Mouse (Mus musculus): Measurements from ENCODE around the gene Acpp. TPM values are rescaled to one million over a fixed set of nuclear protein-coding genes. Genes with fewer than 3 reads are reported as not detected.
A peak's percentile ranks its signal among the peaks of the same experiment; 100 is the strongest.
"Not testable (repeated sequence)": the region's sequence is repeated elsewhere in the genome, so short reads cannot be mapped to it uniquely, and the experiment has no call there.

The Acpp gene
- total RNA-seq (2021), result under 1 TPM; 0.06 to 0.27 TPM
- long read RNA-seq, experiment 1, result 0 reads
- long read RNA-seq, experiment 2, result 0 reads

DNA sequence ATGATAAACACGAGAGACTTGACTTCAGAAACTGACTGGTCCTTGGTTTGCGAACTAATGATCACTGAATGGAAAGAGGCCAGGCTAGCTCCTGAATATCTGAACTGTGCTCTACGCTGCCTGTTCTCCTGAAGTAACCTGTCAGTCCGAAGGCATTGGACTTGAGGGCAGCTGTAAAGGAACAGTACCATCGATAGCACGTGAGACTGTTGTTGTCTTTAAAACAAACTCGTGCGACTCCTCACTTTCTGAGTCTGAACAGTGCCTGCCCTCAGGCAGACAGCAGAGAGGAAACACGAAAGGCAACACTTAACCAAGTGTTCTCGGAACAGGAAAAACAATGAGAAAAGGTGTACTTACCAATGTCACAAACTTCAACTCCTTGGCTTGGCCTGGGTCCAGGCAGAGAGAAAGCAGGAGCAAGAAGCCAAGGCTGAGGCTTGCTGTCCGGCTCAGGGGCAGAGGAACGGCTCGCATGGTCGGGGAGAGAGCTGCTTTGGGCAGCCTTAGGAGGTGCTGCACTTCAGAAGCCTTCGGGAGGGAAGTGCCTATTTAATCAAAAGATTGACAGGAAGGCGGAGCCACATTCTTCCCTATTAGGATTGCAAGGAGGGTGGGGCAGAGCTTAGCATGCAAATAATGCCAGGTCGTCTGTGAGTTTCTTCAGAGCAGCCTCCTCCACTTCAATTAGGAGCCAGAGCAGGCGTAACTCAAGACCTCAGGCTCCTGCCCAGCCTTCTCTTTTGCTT, at the start of gene Acpp:
Acpp (minus strand) TSS at position 566 of the 749 bp plus-strand sequence.
- DNase-seq, result no peak
- intact Hi-C loops (cut with DNase I; ENCODE audit: low total_unique reads), result no loop called here

DNA sequence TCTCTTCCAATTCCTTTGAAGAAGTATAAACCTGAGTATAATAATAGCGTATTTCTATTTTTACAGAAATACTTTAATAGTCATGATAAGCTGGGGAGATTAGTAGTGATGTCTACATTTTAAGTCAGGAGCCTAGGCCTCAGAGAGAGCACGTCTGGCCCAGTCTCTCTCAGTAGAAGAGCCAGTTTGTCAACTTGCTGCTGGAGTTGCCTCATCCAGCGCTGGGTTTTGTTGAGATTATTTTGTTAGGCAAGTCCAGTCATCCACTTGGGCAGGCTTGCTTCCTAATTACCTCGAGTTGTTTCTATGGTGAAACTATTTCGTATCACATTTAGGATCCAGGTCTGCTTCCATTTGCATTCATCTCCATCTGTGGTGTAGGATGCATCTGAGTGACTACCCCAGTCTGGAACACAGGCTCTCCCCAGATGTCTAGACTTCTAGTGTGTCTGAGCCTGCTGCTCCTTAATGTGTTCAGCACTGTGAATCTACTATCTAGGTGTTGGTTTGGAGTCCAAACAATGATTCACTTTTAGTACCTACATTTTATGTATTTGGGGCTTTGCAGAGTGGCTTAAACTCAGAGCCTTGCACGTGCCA, 45.1 kb upstream of the Acpp start:
- no peak for DNase-seq
- intact Hi-C loops (cut with DNase I; ENCODE audit: low total_unique reads), result no loop called here

DNA sequence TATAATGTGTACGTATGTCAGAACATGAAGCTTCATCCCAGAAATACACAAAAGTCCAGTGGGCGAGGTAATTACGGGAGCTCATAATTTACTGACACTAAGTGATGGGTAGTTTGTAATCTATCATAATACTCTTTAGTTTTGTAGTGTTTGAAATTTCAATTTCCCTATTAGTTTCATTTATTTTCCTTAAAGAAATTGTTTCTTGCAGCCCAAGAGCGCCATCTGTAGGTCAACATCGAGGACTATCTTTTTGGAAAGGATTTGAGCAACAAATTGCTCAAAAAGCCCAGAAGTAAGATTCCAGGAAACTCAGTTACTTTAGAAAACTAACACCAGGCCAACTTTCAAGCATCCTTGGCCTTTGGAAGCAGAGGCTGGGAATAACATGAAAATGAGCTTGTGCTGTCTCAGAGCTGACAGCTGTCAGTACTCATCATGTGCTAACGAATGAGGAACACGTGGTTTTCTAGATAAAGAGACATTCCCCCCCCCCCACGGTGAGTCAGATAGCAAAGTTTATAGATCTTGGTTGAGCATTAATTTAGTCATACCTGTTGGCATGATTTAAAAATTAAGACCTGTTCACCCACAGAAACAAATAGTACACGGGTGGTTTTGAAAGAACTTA, 42.1 kb upstream of the Acpp start:
- intact Hi-C loops (cut with DNase I; ENCODE audit: low total_unique reads), result no loop called here
- peak; percentile 8 for DNase-seq

DNA sequence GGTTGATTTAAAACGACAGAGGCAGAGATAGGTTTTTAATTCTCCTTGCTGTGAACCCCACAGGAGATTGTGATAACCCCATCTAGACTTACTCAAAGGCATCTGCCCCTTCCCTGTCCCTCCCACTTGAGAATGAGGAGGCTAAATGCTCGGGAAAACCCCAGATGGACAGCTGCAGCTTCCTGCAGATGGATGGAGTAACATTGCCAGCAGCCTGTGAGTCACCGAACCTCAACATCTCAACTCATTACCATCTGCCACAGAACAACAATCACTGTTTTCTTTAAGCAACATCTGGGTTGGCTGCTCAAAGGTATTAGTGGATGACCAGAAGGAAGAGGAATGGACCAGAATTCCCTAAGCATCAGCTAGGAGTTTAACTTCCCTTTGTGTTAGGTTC, 38.0 kb upstream of the Acpp start:
- intact Hi-C loops (cut with DNase I; ENCODE audit: low total_unique reads), result no loop called here
- DNase-seq, result no peak

DNA sequence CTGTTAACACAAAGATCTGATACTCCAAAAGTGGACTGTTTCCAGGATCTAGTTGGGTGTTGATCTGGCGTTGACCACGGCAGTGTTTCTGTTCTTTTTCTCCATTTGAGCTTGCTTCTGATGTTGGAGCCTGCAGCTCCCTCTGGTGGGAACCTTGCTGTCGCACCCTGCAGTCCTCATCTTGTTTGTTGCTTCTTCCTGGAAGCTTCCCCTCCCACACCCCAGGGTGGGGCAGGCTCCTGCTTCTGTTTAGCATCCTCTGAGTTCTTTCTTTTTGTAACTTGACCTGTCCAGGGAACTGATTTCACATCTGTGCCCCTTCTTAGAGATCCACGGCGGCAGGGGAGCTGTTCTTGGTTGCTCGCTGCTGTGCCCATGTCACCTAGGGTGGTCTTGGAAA, 35.7 kb upstream of the Acpp start:
- intact Hi-C loops (cut with DNase I; ENCODE audit: low total_unique reads), result loop anchor here (5.0 kb wide), 1 partner anchor 56 kb away; no protein-coding TSS in a partner anchor

DNA sequence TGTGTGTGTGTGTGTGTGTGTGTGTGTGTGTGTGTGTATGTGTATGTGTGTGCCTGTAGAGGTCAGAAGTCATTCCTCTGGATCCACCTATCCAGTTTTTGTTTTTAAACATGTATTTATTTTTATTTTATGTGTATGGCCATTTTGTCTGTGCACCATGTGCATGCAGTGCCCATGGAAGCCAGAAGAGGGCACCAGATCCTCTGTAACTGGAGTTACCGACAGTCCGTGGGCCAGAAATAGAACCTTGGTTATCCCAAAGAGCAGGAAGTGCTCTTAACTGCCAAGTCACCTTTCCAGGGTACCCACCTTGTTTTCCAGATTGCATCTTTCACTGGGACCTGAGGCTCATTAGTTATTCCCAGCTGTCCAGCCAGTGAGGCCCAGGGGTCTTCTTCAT, 29.4 kb upstream of the Acpp start:
- intact Hi-C loops (cut with DNase I; ENCODE audit: low total_unique reads), result no loop called here
- DNase-seq, result no peak

More for the DNA sequence above, 35.7 kb upstream of the Acpp start:
- peak; percentile 12 for DNase-seq

DNA sequence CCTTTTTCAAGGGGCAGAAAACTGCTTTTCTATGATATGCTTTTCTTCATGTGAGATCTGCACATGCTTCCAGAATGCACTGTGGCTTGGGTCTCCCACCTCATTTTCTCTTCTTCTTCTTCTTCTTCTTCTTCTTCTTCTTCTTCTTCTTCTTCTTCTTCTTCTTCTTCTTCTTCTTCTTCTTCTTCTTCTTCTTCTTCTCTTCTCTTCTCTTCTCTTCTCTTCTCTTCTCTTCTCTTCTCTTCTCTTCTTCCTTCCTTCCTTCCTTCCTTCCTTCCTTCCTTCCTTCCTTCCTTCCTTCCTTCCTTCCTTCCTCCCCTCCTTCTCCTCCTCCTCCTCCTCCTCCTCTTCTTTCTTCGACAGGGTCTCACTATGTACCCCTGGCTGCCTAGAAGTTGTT, 24.4 kb upstream of the Acpp start:
- DNase-seq; intact Hi-C loops (cut with DNase I; ENCODE audit: low total_unique reads): not testable (repeated sequence)

DNA sequence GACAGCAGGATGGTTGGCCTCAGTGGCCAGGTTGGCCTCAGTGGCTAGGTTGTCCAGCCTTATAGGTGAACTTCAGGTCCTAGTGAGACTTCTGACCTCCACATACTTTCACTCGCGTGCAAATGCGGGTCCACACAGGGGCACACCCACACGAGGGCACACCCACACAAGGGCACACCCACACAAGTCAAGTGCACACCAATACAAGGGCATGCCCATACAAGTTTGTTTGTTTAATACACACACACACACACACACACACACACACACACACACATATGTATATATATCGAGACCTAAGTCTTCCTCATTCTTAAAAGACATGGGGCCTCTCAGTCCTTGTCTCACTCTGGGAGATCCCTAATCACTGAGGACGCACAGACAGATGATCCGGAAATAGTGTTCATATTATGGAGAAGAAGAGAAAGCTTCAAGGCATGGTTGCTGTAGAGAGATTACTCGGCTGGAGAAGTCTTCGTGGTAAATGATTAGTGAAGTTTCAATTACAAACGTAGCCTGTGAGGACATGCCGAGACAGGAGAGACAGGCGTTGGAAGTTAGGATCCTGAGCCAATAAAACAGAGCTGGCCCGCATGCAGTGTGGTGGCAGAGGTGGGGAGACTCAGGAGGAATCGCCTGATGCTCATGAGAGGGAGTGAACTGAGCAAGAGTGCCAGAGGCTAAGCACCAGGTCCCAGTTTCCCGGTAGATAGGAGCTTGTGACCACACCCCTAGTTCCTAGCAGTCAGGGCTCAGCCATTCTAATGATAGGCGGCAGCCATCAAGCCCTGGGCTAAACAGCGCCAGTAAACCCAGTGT, 23.7 kb upstream of the Acpp start:
- intact Hi-C loops (cut with DNase I; ENCODE audit: low total_unique reads), result no loop called here
- DNase-seq, result no peak

DNA sequence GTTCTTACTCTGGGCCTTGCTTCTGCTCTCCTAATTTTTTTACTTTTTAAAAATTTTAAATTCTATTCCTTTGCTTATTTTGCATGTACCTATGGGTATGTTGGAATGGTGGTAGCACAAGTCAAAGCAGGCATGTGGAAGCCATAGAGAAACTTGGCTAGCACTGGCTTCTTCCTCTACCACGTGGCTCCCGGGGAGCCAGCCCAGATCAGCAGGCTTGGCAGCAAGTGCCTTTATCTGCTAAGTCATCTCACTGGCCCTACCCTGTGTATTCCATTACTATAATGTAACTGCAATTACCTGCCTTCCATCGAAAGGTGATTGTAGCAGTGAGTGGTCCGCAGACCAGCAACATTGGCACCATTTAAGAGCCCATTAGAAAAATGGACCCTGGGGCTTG, 22.8 kb upstream of the Acpp start:
- DNase-seq, result no peak
- intact Hi-C loops (cut with DNase I; ENCODE audit: low total_unique reads), result no loop called here

DNA sequence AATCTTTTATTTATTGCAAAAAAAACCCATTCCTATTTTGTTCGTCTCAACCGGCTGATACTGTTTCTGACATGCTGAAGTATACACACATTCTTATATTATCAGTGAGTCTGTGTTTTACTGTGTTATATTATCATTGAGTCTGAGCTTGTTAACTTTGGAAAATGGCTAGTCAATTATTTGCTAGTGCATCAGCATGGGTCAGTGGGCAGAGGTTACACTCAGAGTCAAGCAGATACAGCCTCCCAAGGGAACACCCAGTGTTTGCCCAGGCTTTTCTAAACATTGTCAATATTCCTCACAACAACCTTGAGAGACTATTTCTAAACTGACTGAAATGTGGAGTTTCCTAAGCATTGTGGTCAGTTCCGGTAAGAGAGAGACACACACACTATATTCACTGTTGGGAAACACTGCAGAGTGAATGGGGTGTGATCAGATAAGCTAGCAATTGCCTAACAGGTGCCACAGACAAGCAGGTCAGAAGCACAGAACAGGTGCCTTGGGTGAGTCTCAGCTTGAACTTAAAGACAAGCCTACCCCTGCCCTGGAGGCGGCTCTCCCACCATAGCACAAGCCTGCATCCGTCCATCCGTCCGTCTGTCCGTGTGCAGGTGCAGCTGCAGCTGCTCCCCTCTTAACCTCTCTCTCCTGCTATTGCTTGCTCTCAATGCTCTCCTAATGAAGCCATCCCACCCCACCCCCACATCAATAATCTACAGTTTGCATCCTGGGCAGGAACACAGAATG, 18.1 kb upstream of the Acpp start:
- intact Hi-C loops (cut with DNase I; ENCODE audit: low total_unique reads), result no loop called here
- DNase-seq, result no peak

DNA sequence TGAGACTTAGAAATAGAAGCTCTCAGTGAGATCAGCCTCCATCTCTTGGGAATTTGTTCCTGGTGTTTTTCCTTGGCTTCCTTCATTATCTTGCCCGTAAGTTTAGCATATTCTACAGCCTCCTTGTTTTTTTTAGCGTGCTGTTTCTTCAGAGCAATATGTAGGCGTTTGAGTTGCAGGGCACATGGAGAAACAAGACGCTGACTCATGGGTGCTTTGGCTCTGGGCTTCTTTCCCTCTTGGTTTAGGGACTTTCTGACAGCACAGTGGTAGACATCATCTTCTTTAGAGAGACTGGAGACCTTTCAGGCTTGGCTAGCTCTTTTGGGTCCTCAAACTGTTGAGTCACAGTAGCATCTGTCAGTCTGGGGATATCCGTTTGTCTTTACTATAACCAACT, 6.6 kb upstream of the Acpp start:
- intact Hi-C loops (cut with DNase I; ENCODE audit: low total_unique reads), result no loop called here
- no peak for DNase-seq

DNA sequence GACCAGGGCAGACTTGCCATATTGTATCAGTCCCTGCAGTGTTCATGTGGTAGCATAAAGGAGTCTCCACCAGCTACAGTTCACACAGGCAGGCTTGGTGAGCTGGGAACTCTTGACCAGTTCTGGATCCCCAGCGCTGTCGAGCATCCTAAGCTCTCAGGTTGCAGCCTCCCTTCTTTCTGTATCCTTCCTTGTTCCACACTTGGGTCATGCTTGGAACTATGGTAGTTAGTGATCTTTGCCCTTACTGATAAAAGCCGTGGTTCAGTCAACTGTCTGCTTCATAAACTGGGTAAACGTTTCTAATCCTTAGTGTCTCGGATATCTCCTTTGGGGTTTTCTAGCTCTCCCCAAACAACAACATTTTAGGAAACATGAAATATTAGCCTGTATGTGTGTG, 1.9 kb upstream of the Acpp start:
- DNase-seq, result no peak

DNA sequence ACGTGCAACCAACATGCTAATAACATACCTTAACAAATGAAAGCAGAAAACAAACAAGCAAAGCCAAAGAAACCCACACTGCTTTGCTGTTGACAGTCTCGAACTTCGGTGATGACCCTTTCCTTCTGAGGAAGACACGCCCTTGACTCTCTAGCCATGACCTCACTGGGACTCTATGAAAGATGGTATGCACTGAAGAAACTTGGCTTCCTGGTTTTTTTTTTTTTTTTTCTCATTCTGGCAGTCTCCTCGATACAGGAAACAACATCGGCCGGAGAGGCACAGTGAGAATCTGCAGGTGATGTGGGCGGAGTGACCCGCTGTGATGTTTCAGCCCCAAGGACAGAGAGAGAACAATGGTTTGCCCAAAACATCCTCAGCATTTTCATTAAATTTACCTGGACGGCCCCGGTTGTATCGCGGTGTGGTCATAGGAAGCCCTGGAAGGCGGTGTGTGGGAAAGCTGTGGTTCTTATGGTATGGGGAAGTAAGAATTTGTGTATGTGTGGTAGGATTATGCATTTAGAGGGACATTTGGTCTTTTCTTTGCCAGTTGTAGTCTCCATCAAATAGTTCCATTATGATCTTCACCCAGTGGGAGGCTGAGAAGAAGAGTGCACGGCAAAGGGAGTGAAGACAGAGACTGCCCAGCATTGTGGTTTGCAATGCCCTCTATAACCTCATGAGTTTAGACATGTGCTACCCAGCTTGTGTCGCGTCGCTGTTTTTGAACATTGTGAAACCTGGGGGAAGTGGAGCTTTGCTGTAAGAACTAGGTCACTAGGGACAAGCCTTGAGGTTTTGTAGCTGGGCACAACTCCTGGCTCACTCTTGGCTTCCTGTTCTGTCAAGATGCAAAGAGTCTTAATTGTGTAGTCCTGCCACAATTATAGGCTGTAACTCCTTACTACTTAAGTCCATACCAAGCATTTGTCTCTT, 1.2 kb upstream of the Acpp start:
- DNase-seq, result no peak

More for the DNA sequence above, 1.9 kb upstream of the Acpp start:
- intact Hi-C loops (cut with DNase I; ENCODE audit: low total_unique reads), result no loop called here

DNA sequence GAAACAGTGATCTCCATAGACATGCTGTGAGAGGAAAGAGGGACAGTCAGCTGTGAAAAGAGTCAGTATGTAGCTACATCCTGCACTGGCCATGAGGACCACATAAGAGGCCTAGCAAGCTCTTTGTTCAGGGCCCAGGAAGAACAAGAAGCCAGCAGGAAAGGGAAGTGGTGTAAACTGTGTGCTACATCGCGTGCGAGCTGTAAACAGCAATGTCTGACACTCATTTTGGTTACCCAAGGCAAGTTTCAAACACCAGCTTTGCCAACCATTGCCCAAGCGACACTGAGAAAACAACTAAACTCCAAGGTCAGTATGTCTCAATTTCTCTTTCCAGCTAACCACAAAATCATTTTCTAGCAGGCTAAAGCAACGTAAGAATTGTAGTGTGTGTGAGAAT, 6.2 kb downstream of the Acpp start:
- intact Hi-C loops (cut with DNase I; ENCODE audit: low total_unique reads), result no loop called here
- no peak for DNase-seq

More for the DNA sequence above, 1.2 kb upstream of the Acpp start:
- intact Hi-C loops (cut with DNase I; ENCODE audit: low total_unique reads), result no loop called here

DNA sequence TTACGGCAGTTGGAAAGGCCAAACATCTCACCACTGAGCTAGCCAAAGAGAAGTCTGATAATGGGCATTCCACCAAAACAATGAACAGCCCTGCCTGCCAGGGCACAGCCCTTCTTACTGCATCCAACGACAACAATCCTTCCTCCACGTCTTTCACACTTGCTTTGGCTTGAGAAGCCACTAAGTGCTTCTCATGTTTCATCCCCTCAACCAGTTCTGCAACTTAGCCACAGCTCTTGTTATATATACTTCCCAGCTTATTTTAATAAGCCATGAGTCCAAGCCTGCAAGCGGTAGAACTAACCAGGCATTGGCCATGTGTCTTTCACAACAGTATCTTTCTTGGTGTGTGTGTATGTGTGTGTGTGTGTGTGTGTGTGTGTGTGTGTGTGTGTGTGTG, 8.9 kb downstream of the Acpp start:
- DNase-seq, result no peak
- intact Hi-C loops (cut with DNase I; ENCODE audit: low total_unique reads), result no loop called here

DNA sequence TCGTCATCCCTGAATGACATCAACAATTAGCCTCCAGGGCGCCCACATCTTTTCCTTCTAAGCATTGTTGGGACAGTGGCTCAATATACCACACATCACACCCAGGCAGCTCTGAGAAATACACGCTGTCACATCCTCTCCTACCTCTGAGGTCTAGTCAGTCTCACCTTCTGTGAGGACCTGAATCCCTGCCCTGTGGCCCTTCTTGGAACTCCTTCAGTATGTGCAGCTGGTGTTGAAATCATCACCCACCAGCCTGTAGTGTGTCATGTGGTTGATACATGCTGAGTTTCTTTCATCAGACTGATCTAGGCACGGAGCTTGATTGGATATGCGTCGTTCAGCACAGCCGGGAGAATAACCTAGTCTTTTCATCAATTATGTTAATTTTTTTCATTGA, 16.0 kb downstream of the Acpp start:
- DNase-seq, result no peak
- intact Hi-C loops (cut with DNase I; ENCODE audit: low total_unique reads), result no loop called here

DNA sequence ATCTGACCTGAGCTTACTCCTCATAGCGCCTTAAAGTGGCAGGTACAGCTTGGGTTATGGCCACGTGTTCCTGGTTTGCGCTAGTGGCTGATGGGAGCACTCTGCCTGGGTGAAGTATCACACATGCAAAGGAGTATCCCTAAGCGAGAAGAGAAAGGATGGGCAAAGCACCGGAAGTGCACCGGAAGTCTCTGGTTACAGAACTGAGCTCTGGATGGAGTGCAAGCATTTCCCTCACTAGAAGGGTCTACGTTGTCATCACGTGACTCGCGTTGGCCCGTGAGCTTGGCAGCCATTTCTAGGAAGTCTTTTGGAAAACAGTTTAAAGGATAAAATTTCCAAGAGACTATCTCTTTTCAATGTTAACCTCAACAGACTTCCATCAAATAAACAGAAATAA, 21.2 kb downstream of the Acpp start:
- intact Hi-C loops (cut with DNase I; ENCODE audit: low total_unique reads), result loop anchor here (5.0 kb wide), 1 partner anchor 56 kb away; no protein-coding TSS in a partner anchor
- no peak for DNase-seq

DNA sequence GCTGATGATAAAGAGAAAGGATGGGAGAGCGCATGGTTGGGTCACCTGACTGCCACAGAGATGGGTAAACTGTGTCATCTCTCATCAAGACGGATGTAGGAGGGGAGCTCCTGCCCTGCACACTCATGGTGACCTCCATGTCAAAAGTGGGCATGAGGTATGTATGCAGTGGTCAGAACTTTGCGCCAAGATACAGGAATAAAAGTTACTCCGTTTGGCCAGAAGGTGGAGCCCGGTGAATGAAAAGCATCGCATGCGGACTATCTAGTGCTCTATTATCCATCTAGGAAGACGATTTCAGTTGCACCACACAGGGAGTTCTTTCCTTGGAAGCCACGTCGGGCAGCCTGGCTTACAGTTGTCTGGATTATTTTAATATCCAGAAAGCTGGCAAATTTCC, 22.0 kb downstream of the Acpp start:
- DNase-seq, result peak; percentile 13
- intact Hi-C loops (cut with DNase I; ENCODE audit: low total_unique reads), result loop anchor here (5.0 kb wide), 1 partner anchor 57 kb away; no protein-coding TSS in a partner anchor

Measured in gastrocnemius, postnatal 14 days (tissue).